Mouse (Mus musculus) adrenal gland, adult 2 months (tissue): ENCODE measurements around the gene Atg9b. TPM values are rescaled to one million over a fixed set of nuclear protein-coding genes. Genes with fewer than 3 reads are reported as not detected.
"Not testable (repeated sequence)": the region's sequence is repeated elsewhere in the genome, so short reads cannot be mapped to it uniquely, and the experiment has no call there.

Experiments
- DNase-seq: peaks from one replicate; pipeline ENCODE4 v3.0.0; 2021
- polyA plus RNA-seq: library from polyadenylated mRNA; depleted of rRNA; stranded (reverse); fragments of >200 nt; gene quantifications from 2 replicates; pipeline ENCODE4 v1.2.3, GENCODE M21; 2012
- total RNA-seq, 2 experiments: library from RNA; stranded (reverse); gene quantifications; 2 replicates each; pipeline ENCODE4 v1.2.3; 2021

Gene Atg9b
- total and polyA plus RNA-seq, 3 experiments = 1.5 to 7.5 (median 1.7) TPM

DNA sequence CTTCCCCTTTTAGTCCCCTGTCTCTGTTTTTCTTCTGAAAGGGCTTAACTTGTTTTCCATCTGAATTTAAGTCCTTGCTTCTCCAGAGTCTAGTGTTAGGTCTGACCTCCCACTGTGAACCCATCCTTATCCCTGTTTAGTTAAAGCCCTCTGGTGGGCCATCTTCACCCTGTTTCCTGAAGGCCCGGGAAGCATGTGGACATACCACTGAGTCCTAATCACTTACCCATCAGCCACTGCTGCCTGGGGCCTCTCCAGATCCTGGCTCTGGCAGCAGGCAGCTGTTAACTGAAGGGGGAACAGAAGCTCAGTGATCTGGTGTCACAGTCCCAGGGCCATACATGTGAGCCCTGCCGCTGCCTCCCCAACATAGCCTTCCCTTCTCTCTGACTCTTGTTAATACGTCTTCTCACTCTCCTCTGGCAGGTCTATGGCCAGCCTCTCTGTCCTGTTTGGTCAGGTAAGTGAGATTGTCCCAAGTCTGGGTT, 13.5 kb upstream of the Atg9b start:
- no peak for DNase-seq

DNA sequence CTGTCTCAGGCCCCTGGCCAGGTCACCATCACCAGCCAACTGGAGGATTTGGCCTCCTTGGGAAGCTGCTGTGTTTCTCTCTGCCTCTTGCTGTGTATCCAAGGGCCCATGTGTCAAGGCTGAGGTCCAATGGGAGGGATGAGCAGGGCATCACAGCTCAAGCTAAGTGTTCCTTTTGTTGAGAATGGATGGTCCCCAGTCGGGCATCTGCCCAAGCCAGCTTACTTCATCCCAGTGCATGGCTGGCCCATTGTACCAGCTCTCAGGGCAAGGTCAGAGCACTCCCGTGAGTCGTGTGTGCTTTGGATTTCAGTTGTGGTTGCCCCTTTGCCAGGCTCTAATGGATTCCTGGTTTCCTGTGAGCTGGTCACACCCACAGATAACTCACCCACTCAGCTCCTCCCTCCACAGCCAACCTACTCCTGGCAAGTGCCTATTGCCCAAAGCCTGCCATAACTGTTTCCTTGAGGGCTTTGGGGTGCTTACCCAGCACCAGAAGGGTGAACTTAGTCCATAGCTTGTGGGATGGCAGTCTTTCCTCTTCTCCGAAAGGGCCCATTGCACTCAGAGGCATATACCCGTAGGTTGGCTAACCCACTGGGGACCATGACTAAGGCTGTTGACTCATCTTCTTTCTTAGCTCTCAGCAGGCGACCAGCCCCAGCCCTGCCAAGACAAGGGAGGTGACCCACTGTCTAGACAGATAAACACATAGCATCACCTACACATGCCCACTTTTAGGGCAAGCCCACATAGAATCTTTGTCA, 12.8 kb upstream of the Atg9b start:
- DNase-seq = peak; percentile 63

- DNase-seq = no peak
These were observed 10.0 kb upstream of the Atg9b start for GRCm38 (mm10) chr5:24401969-24402368.

GRCm38 (mm10) chr5:24400911-24401605, 9.1 kb upstream of the Atg9b start:
- DNase-seq = peak; percentile 66

GRCm38 (mm10) chr5:24400362-24400761, 8.4 kb upstream of the Atg9b start:
- DNase-seq = no peak

GRCm38 (mm10) chr5:24399686-24400085, 7.7 kb upstream of the Atg9b start:
- DNase-seq = no peak

DNA sequence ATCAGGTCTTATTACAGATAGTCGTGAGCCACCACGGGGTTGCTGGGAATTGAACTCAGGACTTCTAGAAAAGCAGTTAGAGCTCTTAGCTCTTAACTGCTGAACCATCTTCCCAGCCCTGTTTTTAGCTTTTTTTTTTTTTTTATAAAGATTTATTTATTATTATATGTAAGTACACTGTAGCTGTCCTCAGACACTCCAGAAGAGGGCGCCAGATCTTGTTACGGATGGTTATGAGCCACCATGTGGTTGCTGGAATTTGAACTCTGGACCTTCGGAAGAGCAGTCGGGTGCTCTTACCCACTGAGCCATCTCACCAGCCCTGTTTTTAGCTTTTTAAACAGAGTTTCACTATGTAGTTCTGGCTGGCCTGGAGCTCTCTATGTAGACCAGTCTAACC, 4.3 kb upstream of the Atg9b start:
- not testable (repeated sequence) for DNase-seq

DNA sequence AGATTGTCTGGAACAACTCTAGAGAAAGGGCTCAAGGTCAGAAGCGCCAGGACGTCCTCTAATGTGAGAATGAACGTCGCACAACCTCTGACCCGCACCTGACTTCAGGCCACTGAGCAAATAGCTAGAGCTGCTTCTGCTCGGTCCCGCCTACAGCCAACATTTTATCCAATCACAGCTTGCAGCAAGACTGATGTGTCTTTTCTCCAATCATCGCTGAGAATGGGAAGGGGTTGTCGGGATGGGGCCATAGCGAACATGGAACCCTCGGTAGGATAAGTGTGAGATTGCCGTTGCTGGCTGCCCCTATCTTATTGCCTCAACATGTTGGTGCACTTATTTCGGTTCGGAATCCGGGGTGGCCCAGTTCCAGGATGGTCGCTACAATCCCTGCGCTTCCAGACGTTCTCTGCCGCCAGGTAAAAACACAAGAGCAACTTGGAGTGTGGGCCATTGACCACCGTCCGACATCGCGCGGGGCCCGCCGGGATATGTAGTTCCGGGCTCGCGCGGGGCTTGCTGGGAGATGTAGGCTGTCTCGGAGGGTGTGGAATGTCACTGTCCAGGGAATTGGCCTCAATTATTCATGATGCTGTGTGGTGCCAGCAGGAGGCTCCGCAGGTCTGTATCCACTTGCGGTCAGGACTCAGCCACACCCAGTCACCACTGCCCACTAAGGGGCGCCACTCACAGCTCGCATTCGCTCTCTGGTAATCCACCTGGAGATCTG, 2.4 kb upstream of the Atg9b start:
- DNase-seq = peak; percentile 97

DNA sequence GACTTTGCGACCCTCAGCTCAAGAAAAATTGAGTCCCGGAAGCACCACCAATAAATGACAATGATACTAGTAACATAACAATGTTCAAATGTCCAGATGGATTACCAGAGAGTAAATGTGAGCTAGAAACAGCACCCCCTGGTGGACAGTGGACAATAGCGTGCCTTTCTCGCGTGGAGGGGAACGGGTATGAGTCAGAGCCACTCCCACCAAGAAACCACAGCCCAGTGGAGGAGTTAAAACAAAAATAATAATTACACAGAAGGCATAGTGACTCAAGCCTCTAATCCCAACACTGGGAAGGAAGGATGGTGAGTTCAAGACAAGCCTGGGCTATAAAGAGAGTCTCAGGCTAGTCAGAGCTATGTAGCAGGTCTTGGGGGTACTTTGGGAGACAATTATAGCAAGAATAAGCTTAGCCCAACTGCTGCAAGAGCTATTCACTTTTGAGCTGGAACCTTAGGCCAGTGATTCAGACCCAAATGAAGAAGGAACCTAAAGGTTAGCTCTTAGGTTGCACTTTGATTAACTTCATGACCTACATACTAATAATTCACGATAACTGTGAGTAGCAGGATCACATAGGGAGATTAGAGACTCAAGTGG, 1.6 kb upstream of the Atg9b start, which contains the start of gene Abcb8:
Gene Abcb8 (plus strand): TSS at position 272 of the 606 bp plus-strand sequence.
- peak; percentile 85 for DNase-seq

DNA sequence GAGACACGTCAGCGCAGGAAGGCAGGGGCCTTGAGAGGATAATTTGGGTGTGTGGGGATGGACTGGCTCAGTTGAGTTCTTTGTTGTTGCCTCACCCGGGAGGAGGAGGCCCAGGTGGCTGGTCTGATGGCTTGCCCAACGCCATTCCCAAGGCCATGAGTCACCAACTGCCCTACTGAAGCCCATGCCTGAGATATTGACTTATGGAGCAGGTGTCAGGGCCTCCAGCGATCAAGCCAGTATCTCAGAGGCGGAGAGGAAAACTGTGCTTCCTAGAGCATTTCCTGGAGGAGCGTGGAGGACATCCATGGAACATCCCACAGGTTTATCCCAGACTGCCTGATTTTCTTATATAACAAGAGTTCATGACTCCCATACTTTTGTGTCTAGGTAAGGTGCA, 781 bp upstream of the Atg9b start:
- DNase-seq = peak; percentile 40

- no peak for DNase-seq
These were observed 2.3 kb downstream of the Atg9b start for GRCm38 (mm10) chr5:24389658-24390020.

- peak; percentile 38 for DNase-seq
These were observed 2.8 kb downstream of the Atg9b start for GRCm38 (mm10) chr5:24389011-24389657.

- DNase-seq = no peak
These were observed 3.6 kb downstream of the Atg9b start for GRCm38 (mm10) chr5:24388246-24388915.

DNA sequence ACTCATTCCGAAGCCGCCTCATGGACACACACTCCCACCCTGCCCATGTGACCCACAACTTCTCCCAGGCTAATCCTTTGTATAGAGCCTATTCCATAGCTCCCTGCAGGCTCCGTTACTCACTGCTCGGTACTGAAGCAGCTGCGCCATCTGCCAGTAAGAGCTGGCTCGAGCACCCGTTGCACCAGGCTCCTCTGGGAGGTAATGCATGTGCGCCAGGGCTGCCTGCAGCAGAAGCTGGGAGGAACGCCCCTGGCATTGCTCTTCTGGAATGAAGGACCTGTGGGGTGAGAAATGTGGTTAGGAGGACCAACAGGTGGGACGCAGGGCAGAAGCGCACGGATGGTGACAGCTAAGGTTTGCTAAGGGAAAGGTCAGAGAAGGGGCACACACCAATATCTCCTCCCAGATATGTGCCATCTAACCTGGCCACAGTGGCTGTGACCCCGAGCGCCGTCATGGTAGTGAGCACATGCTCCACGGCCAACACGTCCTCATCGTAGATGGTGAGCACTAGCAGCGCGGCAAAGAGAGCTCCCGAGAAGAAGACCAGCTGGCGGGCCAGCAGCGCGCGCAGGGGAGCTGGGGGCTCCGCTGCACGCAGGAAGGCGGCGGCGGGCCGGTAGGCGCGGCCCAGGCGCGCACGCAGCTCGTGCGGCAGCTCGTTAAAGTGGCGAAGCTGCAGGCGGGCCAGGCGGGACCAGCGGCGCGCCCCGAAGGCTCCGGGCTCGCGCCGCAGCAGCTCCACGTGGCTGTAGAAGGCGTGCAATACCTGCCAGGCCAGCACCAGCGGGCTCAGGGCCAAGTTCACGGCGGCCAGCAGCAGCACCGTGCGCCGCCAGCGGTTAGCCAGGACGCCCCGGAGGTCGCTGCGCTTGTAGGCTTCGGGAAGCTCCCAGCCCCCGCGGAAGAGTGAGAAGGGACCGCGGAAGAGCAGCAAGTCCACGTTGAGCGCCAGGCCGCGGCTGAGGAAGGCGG, 4.4 kb downstream of the Atg9b start:
- DNase-seq = peak; percentile 80

DNA sequence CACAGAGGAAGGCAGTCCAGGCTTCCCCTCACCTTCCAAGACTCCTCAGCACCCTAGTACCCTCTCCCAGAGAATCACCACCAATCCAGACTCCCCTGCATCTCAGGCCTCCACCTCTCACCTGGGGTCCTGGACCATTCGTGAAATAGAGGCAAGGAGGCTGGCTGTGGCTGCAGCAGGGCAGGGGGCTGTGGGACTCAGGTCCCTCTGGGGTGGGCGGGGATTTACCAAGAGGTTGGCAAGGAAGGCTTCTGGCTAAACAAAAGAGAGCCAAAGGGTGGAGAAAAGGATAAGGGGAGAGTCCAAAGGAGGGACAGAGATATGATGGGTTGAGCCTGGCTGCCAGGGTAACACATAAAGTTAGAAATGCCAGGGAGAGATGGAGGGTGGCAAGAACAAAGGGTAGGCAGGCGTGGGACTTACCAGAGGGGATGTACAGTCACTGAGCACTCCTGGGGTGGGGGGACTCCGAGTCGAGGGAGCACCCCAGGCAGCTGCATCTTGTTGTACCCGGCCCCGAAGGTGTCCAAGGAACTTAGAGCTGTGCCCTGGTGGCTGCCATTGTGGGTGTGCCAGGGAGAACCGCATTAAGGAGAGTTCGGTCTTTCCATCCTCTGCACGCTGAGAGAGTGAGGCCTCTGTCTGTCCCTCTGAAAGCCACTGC, 5.9 kb downstream of the Atg9b start:
- DNase-seq = no peak

DNA sequence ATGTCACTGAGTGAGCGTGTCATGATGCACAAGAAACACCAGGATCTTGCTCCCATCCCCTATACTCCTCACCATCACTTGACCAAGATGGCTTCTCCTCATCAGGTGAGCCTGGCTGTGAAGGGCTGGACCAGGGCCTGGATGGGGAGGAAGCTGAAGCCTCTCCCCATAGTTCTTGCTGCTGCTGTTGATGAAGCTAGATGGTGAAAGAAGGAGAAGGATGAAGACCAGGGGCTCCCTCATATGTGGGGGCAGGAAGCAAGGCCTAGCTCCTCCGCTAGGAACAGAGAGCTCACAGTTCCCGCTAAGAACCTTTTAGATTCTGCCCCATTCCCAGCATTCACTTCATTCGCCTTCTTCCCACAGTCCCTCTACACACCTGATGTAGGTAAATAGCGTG, 6.6 kb downstream of the Atg9b start:
- DNase-seq = no peak

- peak; percentile 44 for DNase-seq
These were observed 7.5 kb downstream of the Atg9b start for GRCm38 (mm10) chr5:24384407-24384806.

GRCm38 (mm10) chr5:24383026-24383859, 8.7 kb downstream of the Atg9b start:
- peak; percentile 94 for DNase-seq
